Mouse (Mus musculus) lung, adult 2 months (tissue): ENCODE measurements around the gene Gtf2f1.

Experiments used
- CTCF ChIP-seq: fragments of 200-500 bp; IDR thresholded peaks from 2 replicates; pipeline ENCODE4 v1.5.1; 2011; ENCODE audit warnings: mild to moderate bottlenecking, low read length, control low read depth; ENCODE audit not compliant: insufficient read depth
- POLR2A ChIP-seq: fragments of 200-500 bp; IDR thresholded peaks from 2 replicates; pipeline ENCODE4 v1.6.1; 2011; ENCODE audit warnings: low read depth, mild to moderate bottlenecking, control low read depth, low read length, borderline replicate concordance; ENCODE audit errors: extremely low read depth

- no peak for TF ChIP-seq POLR2A
- no peak for TF ChIP-seq CTCF
Measured at GRCm38 (mm10) chr17:56975391-56975790, 35.7 kb downstream of the Gtf2f1 start.
